Mouse (Mus musculus) ES-E14 (cell line): ENCODE measurements at regions not wholly inside any gene's neighbourhood (a gene's known extent, or its start where the extent isn't known, plus 50 kb on each side); places are given as distances from the start of the nearest gene placed in this dataset.

ENCODE experiments used
- DNase-seq: peaks from one replicate; pipeline ENCODE4 v3.0.0-alpha.2; 2013; ENCODE audit warnings: low read depth, low spot score
- H3K27ac ChIP-seq: 2 replicates; pipeline ENCODE4 v1.5.1; 2012; ENCODE audit warnings: low read depth, mild to moderate bottlenecking, low read length, moderate library complexity, mixed read lengths; ENCODE audit not compliant: poor library complexity, insufficient read depth, severe bottlenecking
- H3K36me3 ChIP-seq: 2 replicates; pipeline ENCODE4 v1.6.1; 2012; ENCODE audit warnings: mild to moderate bottlenecking, low read length, moderate library complexity, mixed read lengths; ENCODE audit not compliant: control insufficient read depth, poor library complexity, insufficient read depth, severe bottlenecking
- H3K4me1 ChIP-seq, 2 experiments: fragments of 150-350 bp in 1 of 2; sonication (generic) in 1 of 2; 2 replicates each; pipeline ENCODE4 v1.6.1; 2012; ENCODE audit warnings: low read length in 2 of 2, mild to moderate bottlenecking in 1 of 2, mixed read lengths in 1 of 2; ENCODE audit not compliant: control insufficient read depth in 2 of 2, insufficient read depth in 2 of 2, poor library complexity in 1 of 2
- H3K4me3 ChIP-seq, 2 experiments: fragments of 150-350 bp in 1 of 2; sonication (generic) in 1 of 2; 2 replicates each; pipeline ENCODE4 v1.5.1; 2012; ENCODE audit warnings: low read length in 2 of 2, low read depth in 1 of 2, mild to moderate bottlenecking in 1 of 2, mixed read lengths in 1 of 2; ENCODE audit not compliant: insufficient read depth in 1 of 2, poor library complexity in 1 of 2, severe bottlenecking in 1 of 2
- H3K9ac ChIP-seq: 2 replicates; pipeline ENCODE4 v1.6.1; 2012; ENCODE audit warnings: low read depth, mild to moderate bottlenecking, low read length, mixed read lengths; ENCODE audit not compliant: poor library complexity, insufficient read depth, severe bottlenecking
- H3K9me3 ChIP-seq: fragments of 150-350 bp; sonication (generic); 2 replicates; pipeline ENCODE4 v1.6.1; 2012; ENCODE audit warnings: low read depth, mild to moderate bottlenecking, low read length; ENCODE audit not compliant: control insufficient read depth, insufficient read depth
- CHD2 ChIP-seq: IDR thresholded peaks from 2 replicates; pipeline ENCODE4 v1.6.1; 2014; ENCODE audit warnings: mild to moderate bottlenecking, low read depth, low read length, inconsistent platforms
- HCFC1 ChIP-seq: IDR thresholded peaks from 2 replicates; pipeline ENCODE4 v1.6.1; 2012; ENCODE audit warnings: low read length, inconsistent platforms, borderline replicate concordance; ENCODE audit not compliant: insufficient read depth
- MAFK ChIP-seq: IDR thresholded peaks from 2 replicates; pipeline ENCODE4 v1.6.1; 2014; ENCODE audit warnings: mild to moderate bottlenecking, low read depth, low read length, inconsistent platforms; ENCODE audit not compliant: insufficient read depth
- ZC3H11A ChIP-seq: IDR thresholded peaks from 2 replicates; pipeline ENCODE4 v1.6.1; 2012; ENCODE audit warnings: low read depth, mild to moderate bottlenecking, inconsistent platforms, low read length, borderline replicate concordance
- ZNF384 ChIP-seq: IDR thresholded peaks from 2 replicates; pipeline ENCODE4 v1.6.1; 2012; ENCODE audit warnings: low read depth, low read length, inconsistent platforms
- in situ Hi-C, 2 experiments: fragments of 600-800 bp; cut with MboI; formaldehyde crosslinking; loops; one replicate each; pipeline ENCODE4 v1.15.1; 2025; ENCODE audit warnings: low sequenced_read_pairs in 2 of 2, inconsistent platforms in 1 of 2; ENCODE audit not compliant: unreplicated experiment in 2 of 2

DNA sequence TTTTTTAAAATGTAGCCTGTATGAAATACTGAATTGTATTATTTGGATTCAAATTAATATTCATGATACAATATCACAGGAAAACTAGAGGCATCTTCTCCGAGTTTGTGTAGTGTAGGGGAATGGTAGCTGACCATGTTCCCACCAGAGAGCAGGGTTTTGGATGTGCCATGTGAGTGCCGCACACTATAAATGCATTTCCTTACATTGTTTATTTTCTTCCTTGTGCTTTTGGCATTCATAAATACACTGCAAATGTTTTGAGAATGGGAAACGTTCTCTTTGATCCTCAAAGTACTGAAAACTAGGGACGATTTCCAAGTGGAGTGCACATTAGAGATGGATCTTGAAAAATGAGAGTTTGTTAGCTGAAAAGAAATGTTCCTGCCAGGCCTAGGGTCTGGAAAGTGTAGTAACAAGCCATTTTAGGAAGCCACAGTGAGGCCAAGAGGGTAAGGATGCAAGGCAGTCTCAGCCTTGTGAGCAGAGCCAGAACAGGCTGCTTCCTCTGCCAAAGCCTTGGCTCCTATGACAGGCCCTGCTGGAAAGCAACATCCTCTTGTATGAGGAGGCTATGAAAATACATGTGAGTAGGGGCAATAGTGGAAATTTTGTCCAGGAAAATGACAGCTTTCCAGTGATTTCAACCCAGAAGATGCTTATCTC lies 331.8 kb downstream of the Inhba start:
- H3K9me3 ChIP-seq = no peaks in the 10 kb centered on the region
- in situ Hi-C loops = no loop called here
- TF ChIP-seq HCFC1 = no peak
- no peak for TF ChIP-seq CHD2
- no peak for TF ChIP-seq MAFK
- no peak for TF ChIP-seq ZNF384
- no peak for TF ChIP-seq ZC3H11A
- H3K9ac ChIP-seq = no peak overlapping the region
- H3K4me3 ChIP-seq = no peak overlapping the region
- no peaks in the 10 kb centered on the region for H3K36me3 ChIP-seq
- H3K27ac ChIP-seq = no peak overlapping the region
- no peaks in the 10 kb centered on the region for H3K4me1 ChIP-seq
- no peak for DNase-seq

DNA sequence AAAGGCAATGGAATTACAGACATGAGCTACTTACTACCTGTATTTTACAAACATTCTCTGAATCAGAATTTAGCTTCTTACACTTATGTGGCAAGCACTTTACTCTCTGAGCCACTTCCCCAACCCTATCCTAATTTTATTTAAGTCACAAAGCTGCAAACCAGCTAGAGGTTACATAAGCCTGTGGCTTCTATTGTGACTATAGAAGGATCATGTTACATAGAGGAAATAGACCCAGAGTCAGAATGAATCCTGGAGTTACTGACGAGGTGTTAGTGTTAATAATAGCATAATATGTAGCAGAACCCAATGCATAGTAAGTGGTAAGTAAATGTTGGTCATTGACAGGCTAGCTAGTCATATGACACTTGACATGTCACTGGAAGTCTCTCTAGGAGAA lies 337.7 kb downstream of the Inhba start:
- no peaks in the 10 kb centered on the region for H3K9me3 ChIP-seq
- in situ Hi-C loops = no loop called here
- TF ChIP-seq MAFK (no peak), ZC3H11A (no peak), HCFC1 (no peak), ZNF384 (no peak), CHD2 (no peak)
- H3K27ac ChIP-seq = no peak overlapping the region
- H3K36me3 ChIP-seq = no peaks in the 10 kb centered on the region
- DNase-seq = no peak
- H3K9ac ChIP-seq = no peak overlapping the region
- H3K4me3 ChIP-seq = no peak overlapping the region
- H3K4me1 ChIP-seq = no peaks in the 10 kb centered on the region

DNA sequence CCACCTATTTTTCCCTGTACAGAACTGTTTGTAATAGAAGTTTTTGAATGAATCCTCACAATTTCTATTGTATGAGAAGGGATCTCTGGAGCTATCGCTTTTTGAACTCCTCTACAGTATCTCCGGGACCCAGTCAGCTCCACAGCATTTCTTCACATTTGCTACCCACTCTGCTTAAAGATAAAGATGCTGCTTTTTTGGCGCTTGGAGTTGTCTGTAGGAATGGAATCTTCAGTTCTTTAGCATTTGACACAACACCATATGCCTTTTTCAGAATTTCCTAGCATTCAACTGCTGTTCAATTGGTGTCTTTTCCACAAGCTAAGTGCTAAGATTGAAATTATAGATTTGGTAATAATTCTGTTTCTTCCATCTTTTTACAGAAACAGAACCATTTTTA lies 338.4 kb downstream of the Inhba start:
- no peaks in the 10 kb centered on the region for H3K4me1 ChIP-seq
- TF ChIP-seq HCFC1 (no peak), ZC3H11A (no peak), MAFK (no peak)
- in situ Hi-C loops = no loop called here

DNA sequence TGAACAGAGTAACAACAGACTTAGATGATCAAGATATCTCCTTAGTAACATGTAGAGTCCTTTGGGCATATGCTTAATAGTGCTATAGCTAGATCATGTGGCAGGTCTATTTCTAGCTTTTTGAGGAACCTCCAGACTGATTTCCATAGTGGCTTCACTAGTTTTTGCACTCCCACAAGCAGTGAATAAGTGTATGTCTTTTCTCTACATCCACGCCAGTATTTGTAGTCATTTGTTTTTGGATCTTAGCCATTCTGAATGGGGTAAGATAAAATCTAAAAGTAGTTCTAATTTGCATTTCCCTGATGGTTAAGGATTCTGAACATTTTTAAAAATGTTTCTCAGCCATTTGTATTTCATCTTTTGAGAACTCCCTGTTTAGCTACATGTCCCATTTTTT lies 343.7 kb downstream of the Inhba start:
- TF ChIP-seq HCFC1 = no peak
- TF ChIP-seq CHD2 = no peak
- TF ChIP-seq ZNF384 = no peak
- no peak for TF ChIP-seq ZC3H11A
- TF ChIP-seq MAFK = no peak
- H3K27ac ChIP-seq = no peak overlapping the region
- no peaks in the 10 kb centered on the region for H3K36me3 ChIP-seq
- in situ Hi-C loops = no loop called here
- no peaks in the 10 kb centered on the region for H3K4me1 ChIP-seq
- no peak overlapping the region for H3K9ac ChIP-seq
- no peak for DNase-seq
- no peaks in the 10 kb centered on the region for H3K9me3 ChIP-seq
- H3K4me3 ChIP-seq = no peak overlapping the region

More for the DNA sequence above, 338.4 kb downstream of the Inhba start:
- Histone ChIP-seq H3K9me3 (no peaks in the 10 kb centered on the region), H3K9ac (no peak overlapping the region), H3K4me3 (no peak overlapping the region), H3K36me3 (no peaks in the 10 kb centered on the region), H3K27ac (no peak overlapping the region)
- no peak for DNase-seq

DNA sequence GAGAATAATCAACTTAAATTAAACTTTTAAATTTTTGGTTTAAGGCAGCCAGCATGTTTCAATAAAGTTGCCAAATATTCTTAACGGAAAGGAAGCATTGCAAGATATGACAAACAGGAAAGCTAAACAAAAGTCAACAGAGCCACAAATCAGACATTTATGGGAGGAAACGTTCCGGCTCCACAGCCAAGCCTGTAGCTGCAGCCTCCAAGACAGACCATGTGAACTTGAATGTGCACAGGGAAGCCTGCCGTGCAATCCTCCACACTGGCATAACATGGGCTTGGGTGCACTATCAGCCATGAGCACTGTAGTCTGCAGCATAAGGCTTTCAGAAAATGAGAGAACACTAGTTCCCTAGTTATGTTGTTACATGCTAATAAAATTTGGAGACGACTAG lies 367.8 kb downstream of the Inhba start:
- H3K36me3 ChIP-seq = no peaks in the 10 kb centered on the region
- no peaks in the 10 kb centered on the region for H3K9me3 ChIP-seq
- no peak for DNase-seq
- H3K4me3 ChIP-seq = no peak overlapping the region
- in situ Hi-C loops = no loop called here
- H3K9ac ChIP-seq = no peak overlapping the region
- no peaks in the 10 kb centered on the region for H3K4me1 ChIP-seq
- H3K27ac ChIP-seq = no peak overlapping the region
- TF ChIP-seq MAFK (no peak), HCFC1 (no peak), ZNF384 (no peak), CHD2 (no peak), ZC3H11A (no peak)
